In genomic region chr2:160912231-160912671, GRCm38 (mm10) we compare ENCODE assay signal across 9 mouse cellular contexts. TPM values are rescaled to one million over a fixed set of nuclear protein-coding genes. Genes with fewer than 3 reads are reported as not detected.
DNase-seq lines count a peak whose midpoint lies in the region; ATAC-seq lines count a peak whose summit lies in the region.
"Had no signal": no experiment of that assay in that cellular context is flagged by ENCODE, and none has a peak within 500 bp of the region (broad histone marks: within the 10 kb centered on the region; RNA-seq: fewer than 3 reads in every experiment).

TSS of gene Emilin3 (minus strand) at chr2:160912328.

- no peaks in the 10 kb centered on the region for H3K9me3 ChIP-seq in hindbrain, embryonic 15.5 days
- H3K9me3 ChIP-seq in midbrain, embryonic 13.5 days: no peaks in the 10 kb centered on the region

- H3K27me3 ChIP-seq in hindbrain, embryonic 15.5 days: peaks cover 51% of the 10 kb centered on the region
- H3K27me3 ChIP-seq in midbrain, embryonic 13.5 days: peaks cover 56% of the 10 kb centered on the region

- peaks cover 14% of the 10 kb centered on the region for H3K4me1 ChIP-seq in hindbrain, embryonic 15.5 days (replicated peaks)
- H3K4me1 ChIP-seq in midbrain, embryonic 13.5 days (replicated peaks): peaks cover 26% of the 10 kb centered on the region

- no peak within 1 kb of the TSS for H3K27ac ChIP-seq in hindbrain, embryonic 15.5 days (replicated peaks)
- H3K27ac ChIP-seq in midbrain, embryonic 13.5 days: no peak within 1 kb of the TSS

- peak within 1 kb of the TSS; percentile 28; the same call in 1 of the 2 replicates for H3K9ac ChIP-seq in hindbrain, embryonic 15.5 days
- H3K9ac ChIP-seq in midbrain, embryonic 13.5 days (replicated peaks): peak within 1 kb of the TSS; percentile 61

- no peak for ATAC-seq in hindbrain, embryonic 15.5 days (ENCODE audit: low FRiP score, low read depth)
- ATAC-seq in midbrain, embryonic 13.5 days: peak; percentile 64
- ATAC-seq in monocyte, adult 5-6 weeks (replicated peaks; ENCODE audit: insufficient number of reproducible peaks, low FRiP score, low TSS enrichment, poor library complexity, severe bottlenecking): no peak

- WGBS in hindbrain, embryonic 15.5 days: 2% methylated on average over 43 of the region's 46 CpGs
- WGBS in midbrain, embryonic 13.5 days: under 1% methylated on average over 46 of the region's 46 CpGs

- intact Hi-C loops in gastrocnemius, postnatal 14 days (cut with DNase I; ENCODE audit: low total_unique reads): no loop called here

- H3K4me2 ChIP-seq in hindbrain, embryonic 15.5 days: peak within 1 kb of the TSS; percentile 89
- H3K4me2 ChIP-seq in midbrain, embryonic 13.5 days (replicated peaks): peak within 1 kb of the TSS; percentile 88

- peak within 1 kb of the TSS; percentile 45 for H3K4me3 ChIP-seq in hindbrain, embryonic 15.5 days
- peak within 1 kb of the TSS; percentile 51 for H3K4me3 ChIP-seq in midbrain, embryonic 13.5 days (replicated peaks)
- H3K4me3 ChIP-seq: erythroblast, embryonic 14.5 days had no signal

- peak; percentile 44 for DNase-seq in gastrocnemius, postnatal 14 days
- no peak for DNase-seq in gastrocnemius, adult 8-10 months (ENCODE audit: low spot score in 2 of 2)
- DNase-seq in embryo, embryonic 11 days: peak; percentile 76
- no peak for DNase-seq in frontal cortex, adult 2 months (ENCODE audit: extremely low spot score in 1 of 2, low spot score in 1 of 2)
- DNase-seq in B cell, adult 2 months: no peak

- no peaks in the 10 kb centered on the region for H3K36me3 ChIP-seq in hindbrain, embryonic 15.5 days
- no peaks in the 10 kb centered on the region for H3K36me3 ChIP-seq in midbrain, embryonic 13.5 days

RNA-seq across cellular contexts. Expression of gene Emilin3, which starts in this region (rescaled TPM):
- total RNA-seq in gastrocnemius, postnatal 14 days (2021): 1 to 10 TPM; 2.1 to 3.8 TPM
- total RNA-seq in gastrocnemius, adult 8-10 months (2022): under 1 TPM; 0.13 to 0.43 (median 0.25) TPM
- polyA plus RNA-seq in hindbrain, embryonic 15.5 days (2015; fragmentation: Nextera tagmentation; extraction: Ambion mirVana): 0.66 TPM in 2 replicates
- 0.98 and 1.2 TPM in 2 replicates for polyA plus RNA-seq in midbrain, embryonic 13.5 days (2015; fragmentation: Nextera tagmentation; extraction: Ambion mirVana)
- 0.17 and 0.26 TPM in 2 replicates for polyA plus RNA-seq in frontal cortex, adult 2 months (2012; rRNA removed)
- total RNA-seq in monocyte, adult 5-6 weeks (2017): not detected in 3 replicates
- polyA plus RNA-seq: erythroblast, embryonic 14.5 days had no signal

Comparison
In these comparisons a context has a peak if more than half of its experiments do, and no peak if none do; other contexts are left out.
1. DNase-seq: peak in gastrocnemius, postnatal 14 days (single experiment) and embryo, embryonic 11 days (single experiment); none in gastrocnemius, adult 8-10 months (0 of 2), frontal cortex, adult 2 months (0 of 2) and B cell, adult 2 months (0 of 2).